Mouse (Mus musculus): ENCODE measurements around the gene Sntb2. TPM values are rescaled to one million over a fixed set of nuclear protein-coding genes. Genes with fewer than 3 reads are reported as not detected.

Gene Sntb2
- total RNA-seq, 2 experiments from 2014 or later: 7.4 to 8.7 TPM

DNA sequence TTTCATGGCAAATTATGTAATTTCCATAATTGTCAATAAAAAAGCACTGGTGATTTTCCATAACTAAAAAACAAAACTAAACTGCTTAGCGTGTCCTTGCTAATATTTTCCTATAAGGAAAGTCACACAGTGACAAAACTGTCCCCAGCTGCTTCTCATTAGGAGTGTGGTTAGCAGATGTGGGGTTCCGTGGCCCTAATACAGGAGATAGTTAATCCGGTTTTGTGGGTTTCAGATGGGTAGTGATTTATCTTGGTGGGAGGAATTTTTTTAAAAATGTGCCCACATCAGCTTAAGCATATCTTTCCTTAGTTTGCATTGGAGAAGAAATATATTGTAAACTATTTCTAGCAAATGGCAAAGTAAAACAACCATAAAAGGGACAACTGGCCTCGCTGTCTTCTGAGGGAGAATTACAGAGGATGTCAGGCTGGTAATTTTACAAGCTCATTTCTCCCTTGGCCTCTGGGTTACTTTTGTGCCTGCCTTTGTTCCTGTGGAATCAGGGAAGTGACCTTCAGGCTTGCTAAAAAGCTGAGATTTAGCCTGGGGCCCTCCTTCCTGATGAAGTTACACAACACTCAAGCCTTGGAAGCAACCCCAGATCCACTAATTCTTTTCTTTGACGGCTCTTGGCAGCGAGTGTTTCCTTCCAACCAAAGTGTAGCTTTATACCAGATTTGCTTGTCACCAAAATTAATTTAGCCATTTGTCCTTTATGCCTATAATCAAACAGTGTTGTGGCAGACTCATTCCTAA is 6.2 kb upstream of the Sntb2 start:
- DNase-seq (ENCODE audit: low spot score in 2 of 2): no peak

DNA sequence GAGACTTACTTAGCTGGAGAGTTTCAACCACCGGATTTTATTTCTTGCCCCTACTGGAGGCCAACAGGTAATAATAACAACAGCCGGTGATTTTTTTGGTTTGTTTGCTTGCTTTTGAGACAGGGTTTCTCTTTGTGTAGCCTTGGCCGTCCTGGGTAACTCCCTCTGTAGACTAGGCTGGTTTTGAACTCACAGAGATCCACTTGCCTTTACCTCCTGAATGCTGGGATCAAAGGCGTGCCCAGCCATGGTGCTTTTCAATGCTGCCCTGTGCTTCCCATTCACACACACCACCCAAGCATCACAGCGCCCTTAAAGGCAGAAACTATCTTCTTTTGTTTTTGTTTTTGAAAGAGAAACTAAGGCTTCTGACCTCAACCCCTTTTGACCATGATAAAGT is 5.6 kb upstream of the Sntb2 start:
- DNase-seq (ENCODE audit: low spot score in 2 of 2): no peak

DNA sequence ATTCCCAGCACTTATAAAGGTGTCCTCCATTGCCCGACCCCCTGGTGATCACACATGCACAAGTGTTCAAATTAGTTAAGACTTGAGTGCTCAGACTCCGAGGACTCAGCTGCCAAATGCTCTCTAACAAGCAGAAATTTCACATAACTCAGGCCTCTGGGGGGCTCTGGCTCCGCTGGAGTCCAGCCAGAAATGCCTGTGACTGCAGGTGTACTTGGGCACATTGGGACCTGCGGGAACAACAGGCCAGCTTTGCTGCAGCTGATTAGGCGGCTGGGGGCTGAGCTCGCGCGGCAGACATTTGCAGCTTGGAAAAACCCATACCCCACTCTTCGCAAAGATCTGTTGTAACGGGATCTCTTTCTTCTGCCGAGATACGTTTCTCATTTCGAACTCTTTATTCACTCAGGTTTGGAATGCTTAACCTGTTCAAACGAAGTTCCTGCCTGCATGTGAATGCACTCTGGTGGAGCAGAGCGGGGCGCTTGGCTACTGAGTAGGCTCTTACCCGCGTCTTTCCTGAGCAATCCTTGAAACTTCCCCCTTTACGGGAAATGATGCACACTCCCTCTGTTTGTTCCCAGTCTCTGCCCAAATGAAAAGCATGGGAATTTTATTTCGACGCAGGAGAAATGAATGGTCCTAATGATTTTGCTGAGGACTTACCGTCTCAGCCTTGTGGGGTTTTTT is 3.0 kb upstream of the Sntb2 start:
- peak in 1 of 2 experiments; percentile 28 for DNase-seq (ENCODE audit: low spot score in 2 of 2)

DNA sequence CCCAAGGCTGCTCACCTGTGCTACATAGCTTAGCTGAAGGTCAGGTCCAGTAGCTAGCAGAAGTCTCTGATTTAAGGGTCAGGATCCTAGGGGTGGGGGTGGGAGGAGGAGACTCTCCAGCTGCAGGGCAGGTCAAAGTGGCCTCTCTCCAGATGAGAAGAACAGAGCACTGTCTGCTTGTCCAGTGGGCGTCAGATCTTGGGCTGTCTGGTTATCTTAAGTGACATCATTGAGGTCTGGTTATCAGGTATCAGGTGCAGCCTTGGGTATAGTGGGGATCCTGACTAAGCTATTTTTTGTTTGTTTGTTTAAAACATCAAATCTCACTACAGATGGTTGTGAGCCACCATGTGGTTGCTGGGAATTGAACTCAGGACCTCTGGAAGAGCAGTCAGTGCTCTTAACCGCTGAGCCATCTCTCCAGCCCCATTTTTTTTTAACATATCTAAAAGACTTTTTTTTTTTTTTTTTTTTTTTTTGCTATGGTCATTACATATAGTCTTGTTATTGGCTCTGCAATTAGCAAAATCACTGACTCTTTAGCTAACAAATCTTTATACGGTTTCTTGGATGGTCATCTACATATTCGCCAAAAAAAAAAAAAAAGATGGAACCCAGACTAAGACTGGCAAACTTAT is 1.9 kb upstream of the Sntb2 start:
- DNase-seq (ENCODE audit: low spot score in 2 of 2): no peak

DNA sequence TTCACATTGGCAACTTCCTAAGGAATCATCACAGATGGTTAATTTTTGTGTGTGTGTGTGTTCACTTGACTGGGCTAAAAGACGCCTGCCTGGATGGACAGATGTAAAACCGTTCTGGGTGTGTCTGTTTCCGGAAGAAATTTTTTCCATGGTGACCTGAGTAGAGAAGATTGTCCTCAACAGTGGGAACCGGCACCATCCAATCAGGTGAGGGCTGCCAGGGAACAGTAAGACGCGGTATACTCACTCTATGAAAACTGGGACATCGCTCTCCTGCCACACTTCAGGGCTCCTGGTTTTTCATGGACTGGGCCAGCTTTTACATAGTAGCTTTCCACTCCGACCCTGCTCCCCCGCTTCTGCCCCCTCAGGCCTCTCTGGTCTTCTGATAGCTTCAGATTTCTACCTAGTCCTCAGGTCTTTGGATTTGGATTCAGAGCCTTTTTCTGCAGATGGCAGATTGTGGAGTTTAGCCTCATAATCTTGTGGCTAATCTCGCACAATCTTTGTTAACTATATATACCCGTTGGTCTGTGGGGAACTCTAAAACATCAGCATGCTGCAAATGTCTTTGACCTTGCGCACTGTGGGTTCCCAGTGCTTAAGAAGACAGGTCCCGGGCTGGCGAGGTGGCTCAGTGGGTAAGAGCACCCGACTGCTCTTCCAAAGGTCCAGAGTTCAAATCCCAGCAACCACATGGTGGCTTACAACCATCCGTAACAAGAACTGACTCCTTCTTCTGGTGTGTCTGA is 1.1 kb upstream of the Sntb2 start:
- no peak for DNase-seq (ENCODE audit: low spot score in 2 of 2)

DNA sequence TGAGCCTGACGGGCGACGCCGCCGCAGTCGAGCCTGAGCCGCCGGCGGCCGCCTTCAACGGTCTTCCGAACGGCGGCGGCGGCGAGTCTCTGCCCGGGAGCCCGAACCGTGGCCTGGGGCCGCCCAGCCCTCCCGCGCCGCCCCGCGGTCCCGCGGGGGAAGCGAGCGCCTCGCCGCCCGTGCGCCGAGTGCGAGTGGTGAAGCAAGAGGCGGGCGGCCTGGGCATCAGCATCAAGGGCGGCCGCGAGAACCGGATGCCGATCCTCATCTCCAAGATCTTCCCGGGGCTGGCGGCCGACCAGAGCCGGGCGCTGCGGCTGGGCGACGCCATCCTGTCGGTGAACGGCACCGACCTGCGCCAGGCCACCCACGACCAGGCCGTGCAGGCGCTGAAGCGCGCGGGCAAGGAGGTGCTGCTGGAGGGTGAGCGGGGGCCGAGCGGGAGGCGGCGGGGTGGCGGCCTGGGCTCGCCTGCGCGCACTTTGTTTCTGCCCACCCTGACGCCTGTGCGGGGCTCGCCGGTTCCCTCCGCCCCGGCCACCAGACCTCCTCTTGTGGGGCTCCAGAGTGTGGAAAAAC is 438 bp downstream of the Sntb2 start:
- DNase-seq (ENCODE audit: low spot score in 2 of 2): peak; percentile 32 to 53

DNA sequence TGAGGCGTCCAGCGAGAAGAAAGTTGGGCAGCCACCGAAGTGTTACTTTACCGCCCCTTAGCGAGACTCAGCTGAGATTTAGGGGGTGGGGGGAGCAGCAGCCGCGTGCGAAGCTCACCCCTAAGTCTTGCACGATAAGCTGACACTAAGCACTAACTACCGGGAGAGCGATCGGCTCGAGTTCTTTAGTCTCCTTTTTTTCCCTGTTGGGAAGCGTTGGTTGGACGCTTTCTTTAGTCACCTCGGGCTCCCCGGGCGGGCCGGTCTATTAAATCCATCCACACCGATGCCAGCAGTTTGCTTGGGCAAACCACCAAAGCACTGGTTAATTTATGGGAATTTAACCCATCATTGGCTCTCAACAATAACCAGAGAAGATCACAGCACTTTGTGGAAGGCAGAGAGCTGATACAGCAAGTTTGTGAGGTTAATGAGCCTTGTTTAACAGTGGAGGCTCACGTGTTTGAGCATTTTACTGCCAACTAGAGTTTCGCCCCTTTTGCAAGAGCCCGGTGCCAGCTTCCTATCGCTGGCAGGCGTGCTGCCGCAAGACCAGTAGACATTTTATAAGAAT is 1.0 kb downstream of the Sntb2 start:
- DNase-seq (ENCODE audit: low spot score in 2 of 2): peak; percentile 19 to 33

DNA sequence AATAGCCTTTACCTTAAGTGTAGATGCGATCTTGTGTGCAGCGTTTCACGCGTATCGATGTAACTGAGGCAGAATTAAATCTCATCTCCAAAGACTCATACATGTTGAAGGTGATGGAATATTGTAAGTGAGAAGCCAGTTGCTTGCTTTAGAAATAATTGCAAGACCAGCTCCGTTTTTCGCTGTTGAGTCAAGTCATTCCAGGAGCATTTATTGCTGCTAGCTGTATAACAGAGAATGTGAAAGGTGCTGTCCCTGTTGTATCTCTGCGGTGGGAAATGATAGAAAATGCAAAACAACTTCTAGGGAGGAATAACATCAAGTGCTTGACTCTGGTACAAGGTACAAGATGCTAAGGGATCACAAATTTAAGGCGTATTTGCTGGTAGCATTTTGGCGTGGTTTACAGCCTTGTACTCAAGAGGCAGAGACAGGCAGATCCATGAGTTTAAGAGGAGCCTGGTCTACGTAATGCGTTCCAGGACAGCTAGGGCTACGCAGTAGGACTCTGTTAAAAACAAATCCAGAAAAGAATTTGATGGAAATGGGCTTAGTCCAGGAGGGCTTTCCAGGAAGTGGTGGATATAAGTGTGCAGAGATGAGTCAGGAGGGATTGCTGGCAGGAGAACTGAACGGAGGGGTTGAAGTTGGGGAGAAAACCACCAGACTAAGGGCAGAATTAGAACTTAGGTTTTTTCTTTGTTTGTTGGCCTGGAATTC is 1.7 kb downstream of the Sntb2 start:
- no peak for DNase-seq (ENCODE audit: low spot score in 2 of 2)

DNA sequence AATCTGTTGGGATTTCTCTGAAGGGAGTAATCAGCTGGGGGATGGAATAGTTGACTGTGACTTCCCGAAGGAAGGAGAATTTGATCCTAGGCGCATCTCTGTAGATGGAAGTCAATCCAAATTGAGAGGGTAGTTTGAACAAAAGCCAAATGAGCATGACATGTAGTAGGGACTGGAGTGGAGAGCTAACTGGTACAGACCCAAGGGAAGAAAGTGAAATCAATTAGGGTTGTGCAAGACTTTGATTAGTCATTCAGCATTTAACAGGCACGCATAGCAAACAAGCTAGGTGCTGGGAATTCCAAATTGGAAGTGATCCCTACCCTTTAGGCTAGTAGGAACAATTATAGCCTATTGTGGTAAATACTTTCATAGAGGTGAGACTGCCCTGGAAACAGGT is 6.3 kb downstream of the Sntb2 start:
- no peak for DNase-seq (ENCODE audit: low spot score in 2 of 2)

DNA sequence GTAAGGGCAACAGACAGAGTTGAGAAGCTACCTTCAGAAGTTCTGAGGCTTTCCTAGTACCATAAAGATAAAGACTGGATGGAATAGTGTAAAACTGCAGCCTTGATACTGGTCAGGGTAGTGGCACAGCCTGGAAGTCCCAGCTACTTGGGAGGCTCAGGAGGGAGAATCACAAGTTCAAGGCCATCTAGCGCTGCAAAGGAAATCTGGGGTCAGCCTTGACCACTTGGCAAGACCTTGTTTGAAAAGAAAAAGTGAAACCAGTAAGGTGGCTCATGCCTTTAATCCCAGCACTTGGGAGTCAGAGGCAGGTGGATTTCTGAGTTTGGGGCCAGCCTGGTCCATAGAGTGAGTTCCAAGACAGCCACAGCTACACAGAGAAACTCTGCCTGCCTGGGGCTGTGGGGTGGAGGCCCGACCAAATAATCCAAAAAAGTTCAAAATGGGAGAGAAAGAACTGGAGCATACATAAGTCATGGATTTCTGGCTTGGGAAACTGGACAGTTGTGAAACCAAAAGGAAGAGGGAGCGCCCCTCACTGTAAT is 8.4 kb downstream of the Sntb2 start:
- no peak for DNase-seq (ENCODE audit: low spot score in 2 of 2)

DNA sequence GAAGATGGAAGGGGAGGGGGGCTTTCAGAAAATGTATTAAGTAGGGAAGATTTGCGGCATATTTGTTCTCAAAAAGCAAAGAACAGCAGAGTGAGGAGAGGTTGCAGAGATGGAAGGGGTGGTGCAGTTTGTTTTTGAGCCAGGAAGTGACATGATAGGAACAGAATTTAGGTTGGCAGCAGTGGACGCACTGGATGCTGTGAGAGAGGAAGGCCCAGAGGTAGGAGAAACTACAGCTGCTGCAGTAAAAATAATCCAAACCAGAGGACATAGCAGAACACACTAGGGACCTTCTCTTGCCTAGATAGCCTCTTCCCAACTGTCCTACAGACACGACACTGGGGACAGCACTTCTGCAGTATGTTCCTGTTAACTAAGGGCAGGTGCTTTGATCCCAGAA is 9.2 kb downstream of the Sntb2 start:
- DNase-seq (ENCODE audit: low spot score in 2 of 2): no peak

DNA sequence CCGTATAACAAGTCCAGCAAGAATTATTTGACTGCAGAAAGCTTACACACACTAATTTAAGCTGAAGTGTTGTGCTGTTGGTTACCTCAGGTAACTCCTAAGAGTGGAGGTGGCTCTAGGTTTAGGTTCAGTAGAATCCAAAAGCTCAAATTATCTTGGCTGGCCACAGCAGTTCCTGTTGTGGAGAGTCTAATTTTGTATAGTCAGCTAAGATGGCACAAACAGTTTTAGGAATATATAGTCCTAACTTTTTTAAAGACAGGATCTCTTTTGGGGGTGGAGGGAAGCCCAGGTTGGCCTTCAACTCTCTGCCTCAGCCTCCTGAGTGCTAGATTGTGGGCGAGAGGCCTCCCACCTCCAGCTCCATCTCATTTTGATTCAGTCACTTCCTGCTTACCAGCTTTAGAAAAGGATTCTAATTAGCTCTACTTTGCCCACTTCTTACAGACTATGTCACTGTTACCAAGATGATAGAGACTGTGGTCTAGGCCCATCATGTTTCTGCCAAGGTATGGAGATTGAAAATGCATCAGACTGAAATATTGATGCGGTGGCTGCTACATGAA is 13.2 kb downstream of the Sntb2 start:
- no peak for DNase-seq (ENCODE audit: low spot score in 2 of 2)

DNA sequence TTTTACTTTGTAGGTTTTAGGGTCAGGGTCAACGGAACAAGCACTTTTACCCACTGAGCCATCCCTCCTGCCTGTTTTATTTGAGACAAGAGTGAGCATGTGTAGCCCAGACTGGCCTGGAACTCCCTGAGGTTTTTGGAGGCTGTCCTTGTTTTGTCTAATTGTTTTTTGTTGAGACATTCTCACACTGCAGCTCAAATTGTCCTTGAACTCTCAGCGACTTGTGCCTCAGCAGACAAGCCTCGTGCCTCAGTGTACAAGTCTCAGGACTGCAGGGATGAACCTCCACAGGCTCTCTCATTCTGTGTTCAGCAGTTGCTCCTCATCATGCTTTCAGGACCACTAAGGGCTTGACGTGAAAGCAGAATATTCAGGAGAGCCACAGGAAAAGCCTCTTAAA is 16.2 kb downstream of the Sntb2 start:
- DNase-seq (ENCODE audit: low spot score in 2 of 2): no peak

DNA sequence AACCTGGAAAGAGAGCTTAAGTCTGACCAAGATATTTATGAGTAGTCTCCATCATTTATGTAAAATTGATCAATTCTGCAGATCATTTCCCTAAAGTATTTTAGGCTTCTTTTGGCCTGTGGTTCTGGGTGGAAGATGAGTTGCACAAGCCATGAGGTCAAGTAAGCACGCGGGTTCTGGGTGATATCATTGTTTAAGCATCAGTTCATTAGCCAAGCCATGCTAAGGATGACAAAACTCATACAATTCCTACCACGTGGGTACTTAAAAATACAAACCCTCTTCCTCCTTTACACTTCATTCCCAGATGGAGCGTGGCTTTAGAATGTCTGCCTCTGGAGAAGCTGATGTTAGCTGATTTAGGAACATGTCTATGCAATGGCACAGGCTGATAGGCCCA is 18.0 kb downstream of the Sntb2 start:
- DNase-seq (ENCODE audit: low spot score in 2 of 2): no peak

DNA sequence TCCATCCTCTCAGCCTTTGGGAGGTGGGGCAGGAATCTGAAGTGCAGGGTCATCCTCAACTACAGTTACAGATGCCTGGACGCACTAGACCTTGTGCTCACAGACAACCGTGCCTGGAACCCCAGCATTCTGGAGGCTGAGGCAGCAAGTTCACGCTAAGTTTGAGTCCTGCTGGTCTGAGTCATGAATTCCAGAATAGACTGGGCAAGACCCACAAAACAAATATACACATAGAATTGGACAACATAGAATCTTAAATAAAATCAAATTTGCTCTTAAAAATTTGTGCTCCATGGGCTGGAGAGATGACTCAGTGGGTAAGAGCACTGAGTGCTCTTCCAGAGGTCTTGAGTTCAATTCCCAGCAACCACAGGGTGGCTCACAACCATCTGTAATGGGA is 21.5 kb downstream of the Sntb2 start:
- no peak for DNase-seq (ENCODE audit: low spot score in 2 of 2)

DNA sequence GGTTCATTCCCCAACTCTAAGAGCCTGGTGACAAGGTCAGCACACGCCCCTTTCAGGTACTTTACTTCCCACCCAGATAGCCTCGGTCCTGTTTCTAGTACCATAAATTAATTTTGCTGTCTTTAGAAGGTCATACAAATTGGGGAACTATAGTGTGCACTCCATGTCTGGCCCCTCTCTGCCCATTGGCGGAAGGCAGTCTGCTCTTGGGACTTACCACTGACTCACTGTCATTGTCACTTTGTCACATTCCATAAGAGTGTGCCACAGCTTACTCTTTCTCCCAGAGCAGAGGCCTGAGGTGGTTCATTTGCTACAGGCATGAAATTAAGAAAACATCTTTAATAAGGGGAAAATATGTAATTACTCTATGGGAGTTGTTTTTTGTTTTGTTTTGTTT is 22.7 kb downstream of the Sntb2 start:
- no peak for DNase-seq (ENCODE audit: low spot score in 2 of 2)

DNA sequence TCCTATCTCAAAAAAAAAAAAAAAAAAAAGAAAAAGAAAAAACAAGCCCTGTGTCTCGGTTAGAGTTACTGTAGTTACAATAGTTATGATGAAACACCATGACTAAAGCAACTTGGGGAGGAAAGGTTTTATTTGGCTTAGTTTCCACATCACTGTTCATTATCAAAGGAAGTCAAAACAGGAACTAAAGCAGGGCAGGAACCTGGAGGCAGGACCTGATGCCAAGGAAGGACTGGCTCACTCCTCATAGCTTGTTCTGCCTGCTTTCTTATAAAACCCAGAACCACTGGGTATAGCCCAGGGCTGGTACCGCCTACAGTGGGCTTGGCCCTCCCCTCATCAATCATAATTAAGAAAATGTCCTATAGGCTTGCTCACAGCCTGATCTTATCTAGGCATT is 24.1 kb downstream of the Sntb2 start:
- DNase-seq (ENCODE audit: low spot score in 2 of 2): no peak

DNA sequence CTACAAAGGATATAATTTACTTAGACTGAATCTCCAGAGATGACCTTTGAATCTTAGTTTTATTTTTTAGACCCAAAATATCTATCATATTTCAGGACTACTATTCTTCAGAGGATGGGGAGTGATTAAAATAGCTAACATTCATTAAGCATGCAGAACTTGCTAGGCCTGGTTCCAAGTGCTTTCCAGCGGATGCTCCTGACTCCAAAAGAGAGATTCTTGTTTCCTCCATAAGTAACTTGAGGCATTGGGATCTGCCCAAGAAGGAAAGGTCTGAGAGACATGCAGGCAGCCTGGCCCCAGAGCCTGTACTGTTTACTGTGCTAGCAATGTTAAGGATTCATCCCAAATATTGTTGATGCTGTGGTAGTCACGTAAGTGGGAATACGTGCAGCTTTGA is 26.8 kb downstream of the Sntb2 start:
- DNase-seq (ENCODE audit: low spot score in 2 of 2): no peak

DNA sequence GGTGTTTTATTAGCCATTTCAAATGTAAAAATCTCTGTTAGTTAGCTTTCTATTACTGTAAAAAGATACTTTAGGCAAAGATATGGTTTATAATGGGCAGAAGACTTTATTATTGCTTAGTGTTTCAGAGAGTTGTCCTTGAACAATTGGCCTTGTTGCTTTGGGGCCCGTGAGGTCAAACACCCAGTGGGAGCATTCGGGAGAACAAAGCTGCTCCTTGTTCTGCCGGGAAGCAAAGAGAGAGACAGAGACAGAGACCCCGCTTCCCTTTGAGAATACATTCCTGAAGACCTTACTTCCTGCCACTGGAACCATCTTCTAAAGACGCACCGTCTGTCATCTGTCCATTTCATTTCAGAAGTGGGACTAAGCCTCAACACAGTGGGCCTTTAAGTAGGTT is 27.8 kb downstream of the Sntb2 start:
- no peak for DNase-seq (ENCODE audit: low spot score in 2 of 2)

DNA sequence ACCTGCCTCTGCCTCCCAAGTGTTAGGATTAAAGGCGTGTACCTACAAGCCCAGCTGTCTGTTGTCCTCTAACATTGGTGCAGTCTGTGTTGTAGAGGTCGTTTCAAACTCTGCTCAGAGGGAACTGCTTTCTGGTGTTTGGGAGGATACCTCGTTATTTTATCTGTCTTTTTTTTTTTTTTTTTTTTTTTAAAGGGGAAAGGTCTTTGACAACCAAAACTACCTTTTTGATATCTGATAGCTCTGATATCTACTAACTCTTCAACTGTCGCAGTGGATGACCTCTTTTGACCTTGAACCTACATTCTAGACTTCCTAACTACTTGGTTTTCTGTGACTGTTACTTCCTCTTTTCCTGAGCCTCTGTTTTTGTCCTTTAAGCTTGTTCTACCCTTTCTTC is 29.0 kb downstream of the Sntb2 start:
- DNase-seq (ENCODE audit: low spot score in 2 of 2): no peak
